Mouse (Mus musculus) liver, embryonic 14.5 days (tissue): ENCODE data around the gene Gm11939. TPM values are rescaled to one million over a fixed set of nuclear protein-coding genes. Genes with fewer than 3 reads are reported as not detected.

Experiments
- ATAC-seq: fragments of 200-750 bp; cut with Nextera tagmentation; 2 replicates; pipeline ENCODE4 v1.8.0; 2017; ENCODE audit warnings: moderate number of reproducible peaks, mild to moderate bottlenecking, moderate library complexity; ENCODE audit not compliant: insufficient read depth
- DNase-seq, 3 experiments: peaks; one replicate each; pipeline ENCODE4 v3.0.0-alpha.2; 2012 to 2013; ENCODE audit warnings: low read depth in 3 of 3, low spot score in 3 of 3
- H3K27ac ChIP-seq: fragments of 300-500 bp; sonication (generic); 2 replicates; pipeline ENCODE4 v1.5.1; 2014; ENCODE audit warnings: moderate library complexity, mild to moderate bottlenecking, control low read depth, inconsistent platforms
- H3K27me3 ChIP-seq: fragments of 300-500 bp; sonication (generic); 2 replicates; pipeline ENCODE4 v1.6.1; 2014; ENCODE audit warnings: mild to moderate bottlenecking, low read length, moderate library complexity; ENCODE audit not compliant: control insufficient read depth, insufficient read depth
- H3K36me3 ChIP-seq: fragments of 300-500 bp; sonication (generic); replicated peaks from 2 replicates; pipeline ENCODE4 v1.6.1; 2014; ENCODE audit warnings: low read depth; ENCODE audit not compliant: control insufficient read depth, insufficient read depth
- H3K4me1 ChIP-seq, 2 experiments: fragments of 200-500 bp in 1 of 2; fragments of 300-500 bp in 1 of 2; sonication (generic) in 1 of 2; replicated peaks; 2 replicates each; pipeline ENCODE4 v1.6.1; 2012 to 2014; ENCODE audit warnings: antibody characterized with exemption in 1 of 2, inconsistent platforms in 1 of 2, low read length in 1 of 2; ENCODE audit not compliant: control insufficient read depth in 2 of 2, insufficient read depth in 2 of 2
- H3K4me2 ChIP-seq: fragments of 300-500 bp; sonication (generic); 2 replicates; pipeline ENCODE4 v1.6.1; 2014; ENCODE audit warnings: low read depth, mild to moderate bottlenecking, control low read depth, moderate library complexity
- H3K4me3 ChIP-seq, 2 experiments: fragments of 200-500 bp in 1 of 2; fragments of 300-500 bp in 1 of 2; sonication (generic) in 1 of 2; 2 replicates each; pipeline ENCODE4 v1.5.1; 2012 to 2014; ENCODE audit warnings: low read depth in 2 of 2, low read length in 2 of 2, mild to moderate bottlenecking in 2 of 2, control low read depth in 1 of 2, inconsistent platforms in 1 of 2, moderate library complexity in 1 of 2; ENCODE audit not compliant: insufficient read depth in 1 of 2
- H3K9ac ChIP-seq: fragments of 300-500 bp; sonication (generic); replicated peaks from 2 replicates; pipeline ENCODE4 v1.6.1; 2014; ENCODE audit warnings: mild to moderate bottlenecking, control low read depth, moderate library complexity
- H3K9me3 ChIP-seq: fragments of 300-500 bp; sonication (generic); 2 replicates; pipeline ENCODE4 v1.6.1; 2016; ENCODE audit warnings: low read length, mixed read lengths; ENCODE audit not compliant: control insufficient read depth
- CTCF ChIP-seq: IDR thresholded peaks from 2 replicates; pipeline ENCODE4 v1.5.1; 2016; ENCODE audit warnings: antibody characterized with exemption, low read depth, control low read depth
- EP300 ChIP-seq: IDR thresholded peaks from 2 replicates; pipeline ENCODE4 v1.6.1; 2016; ENCODE audit warnings: antibody characterized with exemption, low read depth
- WGBS: fragments of 180-500 bp; shearing (Covaris S2); extraction: QIAGEN DNeasy Blood & Tissue Kit; methylation state at CpG from one replicate; pipeline ENCODE4 v1.1.7; 2014; ENCODE audit not compliant: insufficient replicate concordance; 5-methylcytosine and 5-hydroxymethylcytosine counted together
- polyA plus RNA-seq, 2 experiments: library from polyadenylated mRNA; depleted of rRNA in 1 of 2; stranded (reverse) in 1 of 2; unstranded in 1 of 2; fragments of >200 nt; fragmentation: Nextera tagmentation in 1 of 2; extraction: Ambion mirVana in 1 of 2; gene quantifications; 2 replicates each; pipeline versions ENCODE4 v1.2.1 to v1.2.3; 2012 to 2014

Gene Gm11939
- polyA plus RNA-seq, 2 experiments = not detected

DNA sequence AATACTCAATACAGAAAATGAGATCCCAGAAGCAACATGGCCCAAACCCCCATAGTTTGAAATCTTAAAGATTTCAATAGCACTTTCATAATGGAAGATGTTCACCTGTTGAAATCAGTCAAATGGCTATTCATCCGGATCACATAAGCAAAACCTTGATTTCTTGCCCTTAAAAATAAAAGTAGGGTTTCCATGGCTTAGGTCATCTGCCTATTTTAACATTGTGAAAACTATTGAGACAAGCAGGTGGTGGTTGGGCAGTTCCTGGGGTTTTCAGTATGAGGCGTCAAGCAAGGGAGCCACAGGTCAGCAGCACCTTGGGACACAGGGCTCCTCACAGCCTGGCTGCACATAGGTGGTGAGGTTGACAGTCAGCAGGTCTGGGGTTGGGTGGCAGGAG is 3.1 kb downstream of the Gm11939 start:
- Histone ChIP-seq H3K27me3 (no peaks in the 10 kb centered on the region), H3K4me2 (no peak overlapping the region), H3K9ac (no peak overlapping the region), H3K36me3 (no peaks in the 10 kb centered on the region), H3K9me3 (no peaks in the 10 kb centered on the region), H3K4me1 (no peaks in the 10 kb centered on the region), H3K27ac (no peak overlapping the region), H3K4me3 (no peak overlapping the region)
- DNase-seq (no peak), ATAC-seq (no peak)
- WGBS = 55% methylated on average over 2 of the region's 2 CpGs
- no peak for TF ChIP-seq CTCF
- no peak for TF ChIP-seq EP300

DNA sequence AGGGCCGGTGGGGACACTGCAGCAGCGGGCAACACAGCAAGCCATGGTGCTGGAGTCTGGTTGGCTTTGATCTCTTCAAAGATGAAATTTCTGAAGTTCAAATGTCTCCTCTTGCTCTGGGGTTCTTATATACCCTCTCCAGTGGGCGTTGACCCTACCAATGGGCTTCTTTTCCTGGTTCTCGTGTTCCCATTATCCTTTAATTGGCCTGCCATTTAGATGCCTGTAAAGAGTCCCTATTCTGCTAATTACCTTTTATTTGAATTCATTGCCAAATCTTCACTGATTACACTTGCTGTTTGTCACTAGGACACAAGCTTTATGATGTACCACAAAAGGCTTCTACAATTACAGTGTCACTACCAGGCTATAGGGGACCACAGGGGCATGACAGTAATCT is 8.5 kb downstream of the Gm11939 start, which contains the start of gene Krtap3-3:
Krtap3-3 (minus strand) TSS at position 101 of the 400 bp plus-strand sequence.
- Histone ChIP-seq H3K9ac (no peak within 1 kb of the TSS), H3K27me3 (no peaks in the 10 kb centered on the region), H3K9me3 (no peaks in the 10 kb centered on the region), H3K4me2 (no peak within 1 kb of the TSS), H3K4me1 (no peaks in the 10 kb centered on the region), H3K4me3 (no peak within 1 kb of the TSS), H3K36me3 (no peaks in the 10 kb centered on the region), H3K27ac (no peak within 1 kb of the TSS)
- ATAC-seq = no peak
- TF ChIP-seq EP300 (no peak), CTCF (no peak)
- DNase-seq = no peak
- 60% methylated on average over 4 of the region's 4 CpGs for WGBS

DNA sequence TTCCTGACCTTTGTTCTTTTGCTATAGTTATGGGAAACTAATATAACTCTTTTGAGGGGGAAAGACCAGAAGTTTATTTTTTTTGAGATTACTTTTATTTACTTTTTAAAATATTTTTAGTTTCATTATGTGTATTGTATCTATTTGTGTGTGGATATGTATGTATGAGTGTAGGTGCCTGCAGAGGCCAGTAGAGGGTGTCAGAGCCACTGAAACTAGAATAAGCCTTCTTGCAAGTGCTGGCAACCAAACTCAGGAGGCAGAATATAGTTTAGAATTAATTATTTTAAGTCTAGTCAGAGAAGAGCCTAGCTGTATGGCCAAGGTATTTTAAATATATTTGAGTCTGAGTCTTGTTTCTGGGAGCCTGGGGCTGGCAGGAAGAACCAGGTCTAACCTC is 11.4 kb downstream of the Gm11939 start:
- no peaks in the 10 kb centered on the region for H3K4me1 ChIP-seq
- no peaks in the 10 kb centered on the region for H3K9me3 ChIP-seq
- ATAC-seq = no peak
- no peak for TF ChIP-seq CTCF
- TF ChIP-seq EP300 = no peak
- DNase-seq = no peak
- H3K4me3 ChIP-seq = no peak overlapping the region
- H3K27ac ChIP-seq = no peak overlapping the region
- no peak overlapping the region for H3K9ac ChIP-seq
- no peaks in the 10 kb centered on the region for H3K36me3 ChIP-seq
- H3K27me3 ChIP-seq = no peaks in the 10 kb centered on the region
- H3K4me2 ChIP-seq = no peak overlapping the region

DNA sequence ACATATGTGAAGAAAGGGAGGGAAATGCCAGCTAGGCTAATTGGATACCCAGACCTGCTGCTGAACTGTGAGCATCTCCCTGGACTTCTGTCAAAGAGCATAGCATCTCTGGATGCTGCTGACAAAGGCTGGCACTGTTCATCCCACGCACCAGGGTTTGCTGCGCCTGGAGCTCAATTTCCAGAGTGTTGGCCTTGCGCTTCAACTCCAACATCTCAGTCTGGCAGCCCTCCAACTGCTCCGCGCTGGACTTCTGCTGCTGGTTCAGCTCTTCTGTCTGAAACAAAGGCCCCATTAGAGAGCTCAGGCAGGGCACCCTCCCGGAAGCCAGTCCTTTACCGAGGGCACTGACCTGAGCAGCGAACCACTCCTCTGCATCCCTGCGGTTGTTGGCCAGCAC is 19.5 kb downstream of the Gm11939 start:
- ATAC-seq = no peak
- Histone ChIP-seq H3K4me3 (no peak overlapping the region), H3K36me3 (no peaks in the 10 kb centered on the region), H3K9ac (no peak overlapping the region), H3K27me3 (no peaks in the 10 kb centered on the region), H3K9me3 (no peaks in the 10 kb centered on the region), H3K4me1 (no peaks in the 10 kb centered on the region), H3K27ac (no peak overlapping the region), H3K4me2 (no peak overlapping the region)
- no peak for DNase-seq
- 75% methylated on average over 9 of the region's 9 CpGs for WGBS
- no peak for TF ChIP-seq CTCF
- TF ChIP-seq EP300 = no peak

DNA sequence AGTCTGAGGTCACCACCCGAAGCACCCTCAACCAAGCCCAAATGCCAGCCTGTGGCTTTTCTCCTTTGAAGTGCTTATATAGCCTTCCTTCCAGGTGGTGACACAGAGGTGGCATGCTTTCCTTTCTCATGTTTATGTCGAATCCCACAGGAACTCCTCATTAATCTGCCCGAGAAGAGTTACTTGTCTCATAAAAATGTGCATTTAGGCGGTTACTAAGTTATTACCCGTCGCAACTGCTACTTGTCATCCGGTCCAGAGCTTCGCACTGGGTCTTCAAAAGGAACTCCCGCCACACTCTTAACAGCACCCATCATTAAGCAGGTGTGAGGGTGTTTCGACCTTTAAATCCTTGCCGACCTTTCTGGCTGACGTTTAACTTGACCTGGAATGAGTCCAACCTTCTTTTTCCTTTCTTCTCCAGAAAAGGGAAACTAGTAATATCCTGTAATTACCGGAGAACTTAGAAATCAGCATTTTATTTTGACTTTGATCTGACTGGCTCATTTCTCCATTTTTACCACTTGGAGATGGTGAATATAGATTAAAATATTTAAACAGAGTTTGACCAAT is 37.9 kb downstream of the Gm11939 start, which contains the start of gene Krt39:
Krt39 (minus strand) TSS at position 51 of the 573 bp plus-strand sequence.
- 67% methylated on average over 13 of the region's 13 CpGs for WGBS
- no peak for ATAC-seq

More for the DNA sequence above, 37.9 kb downstream of the Gm11939 start, which contains the start of gene Krt39:
- Histone ChIP-seq H3K36me3 (no peaks in the 10 kb centered on the region), H3K4me2 (no peak within 1 kb of the TSS), H3K9ac (no peak within 1 kb of the TSS), H3K27ac (no peak within 1 kb of the TSS), H3K4me1 (no peaks in the 10 kb centered on the region), H3K4me3 (no peak within 1 kb of the TSS), H3K27me3 (no peaks in the 10 kb centered on the region), H3K9me3 (no peaks in the 10 kb centered on the region)
- DNase-seq = no peak
- TF ChIP-seq EP300 (no peak), CTCF (no peak)
